Mouse (Mus musculus) heart, adult 2 months (tissue): ENCODE results near the gene Catsper3.

ENCODE experiments used
- CTCF ChIP-seq: fragments of 200-600 bp; IDR thresholded peaks from 2 replicates; pipeline ENCODE4 v1.8.1; 2022; ENCODE audit warnings: antibody characterized with exemption, mild to moderate bottlenecking, moderate library complexity
- POLR2A ChIP-seq: fragments of 200-500 bp; IDR thresholded peaks from 2 replicates; pipeline ENCODE4 v1.6.1; 2011; ENCODE audit warnings: mild to moderate bottlenecking, low read depth, low read length, control low read depth; ENCODE audit not compliant: insufficient read depth

GRCm38 (mm10) chr13:55814834-55815233 is 30.5 kb downstream of the Catsper3 start:
- TF ChIP-seq CTCF (no peak), POLR2A (no peak)
